Mouse (Mus musculus): ENCODE results near the gene Atp23. TPM values are rescaled to one million over a fixed set of nuclear protein-coding genes. Genes with fewer than 3 reads are reported as not detected.

Gene Atp23
- polyA plus RNA-seq, 1 experiment from 2014 or later = 10.0 TPM

GRCm38 (mm10) chr10:126894061-126894460 lies 7.1 kb downstream of the Atp23 start:
- H3K4me3 ChIP-seq (replicated peaks; ENCODE audit: low read length) = no peak overlapping the region
- H3K9ac ChIP-seq (replicated peaks; ENCODE audit: low read depth, low read length) = no peak overlapping the region
- H3K36me3 ChIP-seq (ENCODE audit: control insufficient read depth, insufficient read depth) = peaks cover 11% of the 10 kb centered on the region
- H3K4me2 ChIP-seq (ENCODE audit: low read length) = no peak overlapping the region
- H3K9me3 ChIP-seq (ENCODE audit: control insufficient read depth, low read length) = no peaks in the 10 kb centered on the region
- WGBS = 96% methylated on average over 15 of the region's 15 CpGs
- no peaks in the 10 kb centered on the region for H3K4me1 ChIP-seq (replicated peaks; ENCODE audit: control insufficient read depth, insufficient read depth, low read length)
- no peak overlapping the region for H3K27ac ChIP-seq (ENCODE audit: low read length)
- no peak for ATAC-seq
- no peaks in the 10 kb centered on the region for H3K27me3 ChIP-seq (replicated peaks; ENCODE audit: control insufficient read depth, insufficient read depth, low read length)

GRCm38 (mm10) chr10:126893145-126893544 lies 8.0 kb downstream of the Atp23 start:
- Histone ChIP-seq H3K4me1 (replicated peaks; ENCODE audit: control insufficient read depth, insufficient read depth, low read length) (no peaks in the 10 kb centered on the region), H3K27ac (ENCODE audit: low read length) (no peak overlapping the region), H3K36me3 (ENCODE audit: control insufficient read depth, insufficient read depth) (peaks cover 15% of the 10 kb centered on the region), H3K9ac (replicated peaks; ENCODE audit: low read depth, low read length) (no peak overlapping the region), H3K4me2 (ENCODE audit: low read length) (no peak overlapping the region), H3K9me3 (ENCODE audit: control insufficient read depth, low read length) (0 out of 2 replicates have a peak, but pooled peaks cover under 1% of the 10 kb centered on the region), H3K27me3 (replicated peaks; ENCODE audit: control insufficient read depth, insufficient read depth, low read length) (no peaks in the 10 kb centered on the region), H3K4me3 (replicated peaks; ENCODE audit: low read length) (no peak overlapping the region)
- WGBS = 97% methylated on average over 7 of the region's 7 CpGs
- ATAC-seq = no peak

GRCm38 (mm10) chr10:126873755-126874154 lies 27.4 kb downstream of the Atp23 start:
- H3K4me1 ChIP-seq (replicated peaks; ENCODE audit: control insufficient read depth, insufficient read depth, low read length) = no peaks in the 10 kb centered on the region; the same call in 1 of the 2 replicates
- no peaks in the 10 kb centered on the region for H3K9me3 ChIP-seq (ENCODE audit: control insufficient read depth, low read length)
- 93% methylated on average over 3 of the region's 3 CpGs for WGBS
- H3K36me3 ChIP-seq (ENCODE audit: control insufficient read depth, insufficient read depth) = no peaks in the 10 kb centered on the region
- no peak for ATAC-seq
- H3K4me3 ChIP-seq (replicated peaks; ENCODE audit: low read length) = no peak overlapping the region
- no peak overlapping the region for H3K4me2 ChIP-seq (ENCODE audit: low read length)
- no peak overlapping the region for H3K27ac ChIP-seq (ENCODE audit: low read length)
- no peaks in the 10 kb centered on the region for H3K27me3 ChIP-seq (replicated peaks; ENCODE audit: control insufficient read depth, insufficient read depth, low read length)
- no peak overlapping the region for H3K9ac ChIP-seq (replicated peaks; ENCODE audit: low read depth, low read length)

DNA sequence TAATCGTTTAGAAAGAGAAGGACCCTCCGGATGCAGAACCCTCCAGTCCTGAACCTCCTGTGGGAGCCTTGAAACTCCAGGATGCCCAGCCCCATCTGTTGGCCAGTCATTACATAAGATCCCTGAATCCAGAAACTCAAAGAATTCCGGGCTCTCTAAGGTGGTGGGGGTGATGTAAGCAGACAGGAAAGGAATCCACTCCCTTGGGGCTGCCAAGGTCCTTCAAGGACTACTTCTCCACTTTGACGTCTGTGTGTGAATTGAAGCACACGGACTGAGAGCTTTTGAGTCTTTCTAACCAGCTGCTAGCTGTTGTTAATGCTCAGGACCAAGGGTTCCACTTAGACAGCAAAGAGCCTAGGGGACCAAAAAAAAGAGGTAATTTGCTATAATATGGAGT lies 28.9 kb downstream of the Atp23 start:
- 64% methylated on average over 5 of the region's 5 CpGs for WGBS
- H3K9ac ChIP-seq (replicated peaks; ENCODE audit: low read depth, low read length) = no peak overlapping the region
- ATAC-seq = no peak
- H3K4me3 ChIP-seq (replicated peaks; ENCODE audit: low read length) = no peak overlapping the region
- no peak overlapping the region for H3K4me2 ChIP-seq (ENCODE audit: low read length)
- no peaks in the 10 kb centered on the region for H3K9me3 ChIP-seq (ENCODE audit: control insufficient read depth, low read length)
- no peak overlapping the region for H3K27ac ChIP-seq (ENCODE audit: low read length)
- no peaks in the 10 kb centered on the region for H3K27me3 ChIP-seq (replicated peaks; ENCODE audit: control insufficient read depth, insufficient read depth, low read length)
- H3K36me3 ChIP-seq (ENCODE audit: control insufficient read depth, insufficient read depth) = no peaks in the 10 kb centered on the region
- no peaks in the 10 kb centered on the region; the same call in 1 of the 2 replicates for H3K4me1 ChIP-seq (replicated peaks; ENCODE audit: control insufficient read depth, insufficient read depth, low read length)

GRCm38 (mm10) chr10:126869372-126870318 lies 31.5 kb downstream of the Atp23 start:
- peak; percentile 84 for ATAC-seq
- H3K9me3 ChIP-seq (ENCODE audit: control insufficient read depth, low read length) = no peaks in the 10 kb centered on the region
- peak overlapping the region; percentile 35 for H3K4me2 ChIP-seq (ENCODE audit: low read length)
- H3K9ac ChIP-seq (replicated peaks; ENCODE audit: low read depth, low read length) = no peak overlapping the region; the same call in 1 of the 2 replicates
- 23% methylated on average over 23 of the region's 23 CpGs for WGBS
- no peak overlapping the region; the same call in 1 of the 2 replicates for H3K4me3 ChIP-seq (replicated peaks; ENCODE audit: low read length)
- H3K27me3 ChIP-seq (replicated peaks; ENCODE audit: control insufficient read depth, insufficient read depth, low read length) = no peaks in the 10 kb centered on the region
- H3K4me1 ChIP-seq (replicated peaks; ENCODE audit: control insufficient read depth, insufficient read depth, low read length) = no peaks in the 10 kb centered on the region; the same call in 1 of the 2 replicates
- no peak overlapping the region for H3K27ac ChIP-seq (ENCODE audit: low read length)
- H3K36me3 ChIP-seq (ENCODE audit: control insufficient read depth, insufficient read depth) = no peaks in the 10 kb centered on the region

DNA sequence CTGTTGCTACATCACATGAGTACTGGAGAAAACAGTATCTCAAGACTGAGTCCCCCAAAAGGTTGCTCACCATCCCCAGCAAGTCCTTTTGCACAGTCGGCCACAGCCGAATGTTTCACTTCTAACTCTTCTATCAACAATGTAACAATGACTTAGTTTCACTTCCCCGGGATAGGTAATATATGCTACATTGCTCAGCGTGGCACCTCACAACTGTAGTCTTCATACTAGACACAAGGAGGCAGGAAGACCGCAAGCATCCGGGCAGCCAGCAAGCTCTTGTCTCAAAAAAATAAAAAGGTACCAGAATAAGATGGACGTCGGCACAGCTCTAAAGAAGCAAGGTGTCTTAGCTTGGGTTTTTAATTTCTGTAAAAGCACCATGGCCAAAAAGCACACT lies 35.9 kb downstream of the Atp23 start:
- no peaks in the 10 kb centered on the region for H3K36me3 ChIP-seq (ENCODE audit: control insufficient read depth, insufficient read depth)
- WGBS = 96% methylated on average over 8 of the region's 8 CpGs
- H3K27ac ChIP-seq (ENCODE audit: low read length) = no peak overlapping the region
- H3K9ac ChIP-seq (replicated peaks; ENCODE audit: low read depth, low read length) = no peak overlapping the region
- no peak for ATAC-seq
- H3K27me3 ChIP-seq (replicated peaks; ENCODE audit: control insufficient read depth, insufficient read depth, low read length) = no peaks in the 10 kb centered on the region
- no peaks in the 10 kb centered on the region for H3K9me3 ChIP-seq (ENCODE audit: control insufficient read depth, low read length)
- H3K4me1 ChIP-seq (replicated peaks; ENCODE audit: control insufficient read depth, insufficient read depth, low read length) = no peaks in the 10 kb centered on the region; the same call in 1 of the 2 replicates
- H3K4me2 ChIP-seq (ENCODE audit: low read length) = no peak overlapping the region
- H3K4me3 ChIP-seq (replicated peaks; ENCODE audit: low read length) = no peak overlapping the region

DNA sequence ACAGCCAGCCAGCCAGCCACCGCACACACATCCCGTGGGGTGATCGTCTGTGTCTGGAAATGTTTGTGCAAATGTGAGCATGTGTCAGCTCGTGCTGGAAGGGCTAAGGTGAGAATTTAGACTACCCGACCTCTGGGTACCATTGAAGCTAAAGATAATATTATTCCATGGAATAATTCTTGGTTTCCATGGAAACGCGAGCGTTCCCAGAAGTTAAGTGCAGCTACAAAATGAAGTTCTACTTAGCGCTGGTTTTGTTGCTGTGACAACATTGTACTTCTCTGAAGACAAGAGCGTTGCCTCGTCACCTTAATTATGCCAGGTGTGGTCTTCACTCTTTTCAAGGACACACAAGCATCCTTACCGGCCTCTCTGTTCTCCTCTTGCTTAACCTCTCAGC lies 39.0 kb downstream of the Atp23 start:
- Histone ChIP-seq H3K27me3 (replicated peaks; ENCODE audit: control insufficient read depth, insufficient read depth, low read length) (no peaks in the 10 kb centered on the region), H3K4me2 (ENCODE audit: low read length) (no peak overlapping the region), H3K9me3 (ENCODE audit: control insufficient read depth, low read length) (no peaks in the 10 kb centered on the region), H3K27ac (ENCODE audit: low read length) (no peak overlapping the region), H3K4me3 (replicated peaks; ENCODE audit: low read length) (no peak overlapping the region), H3K4me1 (replicated peaks; ENCODE audit: control insufficient read depth, insufficient read depth, low read length) (no peaks in the 10 kb centered on the region), H3K9ac (replicated peaks; ENCODE audit: low read depth, low read length) (no peak overlapping the region), H3K36me3 (ENCODE audit: control insufficient read depth, insufficient read depth) (no peaks in the 10 kb centered on the region)
- 71% methylated on average over 12 of the region's 12 CpGs for WGBS
- no peak for ATAC-seq

- no peak for ATAC-seq
- H3K27ac ChIP-seq (ENCODE audit: low read length) = no peak overlapping the region
- no peak overlapping the region for H3K4me3 ChIP-seq (replicated peaks; ENCODE audit: low read length)
- H3K27me3 ChIP-seq (replicated peaks; ENCODE audit: control insufficient read depth, insufficient read depth, low read length) = no peaks in the 10 kb centered on the region
- no peaks in the 10 kb centered on the region for H3K4me1 ChIP-seq (replicated peaks; ENCODE audit: control insufficient read depth, insufficient read depth, low read length)
- no peak overlapping the region for H3K4me2 ChIP-seq (ENCODE audit: low read length)
- H3K36me3 ChIP-seq (ENCODE audit: control insufficient read depth, insufficient read depth) = no peaks in the 10 kb centered on the region
- WGBS = 84% methylated on average over 10 of the region's 10 CpGs
- no peaks in the 10 kb centered on the region for H3K9me3 ChIP-seq (ENCODE audit: control insufficient read depth, low read length)
- H3K9ac ChIP-seq (replicated peaks; ENCODE audit: low read depth, low read length) = no peak overlapping the region
Measured at GRCm38 (mm10) chr10:126853286-126853685, 47.9 kb downstream of the Atp23 start.

- 4% methylated on average over 10 of the region's 10 CpGs for WGBS
- Histone ChIP-seq H3K4me1 (replicated peaks; ENCODE audit: control insufficient read depth, insufficient read depth, low read length) (peaks cover 11% of the 10 kb centered on the region), H3K4me3 (replicated peaks; ENCODE audit: low read length) (peak overlapping the region; percentile 18), H3K27me3 (replicated peaks; ENCODE audit: control insufficient read depth, insufficient read depth, low read length) (no peaks in the 10 kb centered on the region), H3K4me2 (ENCODE audit: low read length) (peak overlapping the region; percentile 50), H3K27ac (ENCODE audit: low read length) (peak overlapping the region; percentile 52), H3K9me3 (ENCODE audit: control insufficient read depth, low read length) (no peaks in the 10 kb centered on the region), H3K9ac (replicated peaks; ENCODE audit: low read depth, low read length) (peak overlapping the region; percentile 35), H3K36me3 (ENCODE audit: control insufficient read depth, insufficient read depth) (no peaks in the 10 kb centered on the region)
- ATAC-seq = peak; percentile 84
Measured at GRCm38 (mm10) chr10:126845309-126845911, 55.7 kb downstream of the Atp23 start.

Data from forebrain, embryonic 16.5 days (tissue).